Mouse (Mus musculus) small intestine, adult 2 months (tissue): ENCODE data around the gene Acoxl. TPM values are rescaled to one million over a fixed set of nuclear protein-coding genes. Genes with fewer than 3 reads are reported as not detected.

Experiments used
- H3K27ac ChIP-seq: fragments of 200-500 bp; 2 replicates; pipeline ENCODE4 v1.5.1; 2012; ENCODE audit warnings: low read depth, low read length, control low read depth, inconsistent platforms; ENCODE audit not compliant: insufficient read depth
- H3K27me3 ChIP-seq: fragments of 200-500 bp; 2 replicates; pipeline ENCODE4 v1.6.1; 2012; ENCODE audit warnings: mild to moderate bottlenecking, moderate library complexity, low read length, inconsistent platforms; ENCODE audit not compliant: control insufficient read depth, insufficient read depth
- H3K36me3 ChIP-seq: fragments of 200-500 bp; 2 replicates; pipeline ENCODE4 v1.6.1; 2012; ENCODE audit warnings: mild to moderate bottlenecking, low read length, control low read depth, inconsistent platforms; ENCODE audit not compliant: control insufficient read depth, insufficient read depth
- H3K4me1 ChIP-seq: fragments of 200-500 bp; 2 replicates; pipeline ENCODE4 v1.6.1; 2012; ENCODE audit warnings: low read length, inconsistent platforms, mixed read lengths; ENCODE audit not compliant: control insufficient read depth, insufficient read depth, insufficient read length
- H3K4me3 ChIP-seq: fragments of 200-500 bp; 2 replicates; pipeline ENCODE4 v1.5.1; 2012; ENCODE audit warnings: low read depth, mild to moderate bottlenecking, control low read depth, inconsistent platforms, low read length, moderate library complexity
- CTCF ChIP-seq: fragments of 200-500 bp; IDR thresholded peaks from 2 replicates; pipeline ENCODE4 v1.5.1; 2012; ENCODE audit warnings: low read depth, mild to moderate bottlenecking, control low read depth, inconsistent platforms, low read length, moderate library complexity, mixed read lengths; ENCODE audit not compliant: insufficient replicate concordance, insufficient read length; ENCODE audit errors: extremely low read depth
- POLR2A ChIP-seq: fragments of 200-500 bp; IDR thresholded peaks from 2 replicates; pipeline ENCODE4 v1.6.1; 2012; ENCODE audit warnings: low read depth, mild to moderate bottlenecking, control low read depth, inconsistent platforms, low read length, moderate library complexity
- WGBS: fragments of 180-500 bp; shearing (Covaris S2); methylation state at CpG from one replicate; pipeline ENCODE4 v1.1.7; 2018; 5-methylcytosine and 5-hydroxymethylcytosine counted together
- polyA plus RNA-seq: library from polyadenylated mRNA; depleted of rRNA; stranded (reverse); fragments of >200 nt; gene quantifications from 2 replicates; pipeline ENCODE4 v1.2.3, GENCODE M21; 2012

The Acoxl gene
- polyA plus RNA-seq, 1 experiment: 0.23 TPM

DNA sequence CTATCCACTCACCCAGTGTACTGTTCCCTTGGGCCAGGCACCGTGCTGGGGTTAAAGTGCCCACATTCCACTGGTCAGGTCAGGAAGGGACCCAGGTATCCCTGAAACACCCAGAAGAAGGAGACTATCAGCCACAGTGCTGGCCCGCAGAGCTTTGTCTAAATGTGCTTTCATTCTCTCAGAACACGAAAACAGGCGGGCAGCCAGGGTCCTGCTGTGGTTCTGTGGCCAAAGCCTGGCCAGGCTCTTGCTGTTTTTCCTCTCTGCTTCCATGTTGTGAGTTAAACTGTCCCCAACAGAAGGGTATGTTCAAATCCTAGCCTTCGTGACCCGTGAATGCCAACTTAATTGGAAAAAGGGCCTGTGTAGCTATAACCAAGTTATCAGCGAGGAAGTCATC, 228.9 kb downstream of the Acoxl start:
- no peak for TF ChIP-seq POLR2A
- no peak for TF ChIP-seq CTCF
- H3K27me3 ChIP-seq: no peaks in the 10 kb centered on the region
- H3K4me1 ChIP-seq: no peaks in the 10 kb centered on the region
- no peaks in the 10 kb centered on the region for H3K36me3 ChIP-seq
- 88% methylated on average over 7 of the region's 7 CpGs for WGBS
- no peak overlapping the region for H3K4me3 ChIP-seq
- H3K27ac ChIP-seq: no peak overlapping the region

DNA sequence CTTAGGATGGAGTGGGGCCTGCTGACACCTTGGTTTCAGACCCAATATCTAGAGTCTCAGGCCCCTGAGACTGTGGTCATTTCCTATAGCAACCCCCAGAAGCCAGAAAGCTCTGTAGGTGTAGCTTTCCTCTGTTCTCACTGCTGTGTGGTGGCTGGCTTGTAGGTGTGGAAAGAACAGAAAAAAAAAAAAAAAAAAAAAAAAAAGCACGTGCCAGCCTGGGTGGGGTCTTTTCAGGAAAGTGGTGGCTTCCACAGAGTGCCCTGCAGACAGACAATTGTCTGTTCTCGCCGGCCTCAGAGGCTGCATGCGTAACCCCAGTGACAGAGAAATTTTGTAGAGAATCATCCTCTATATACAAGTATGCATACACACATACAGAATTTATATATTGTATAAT, 229.5 kb downstream of the Acoxl start:
- H3K4me1 ChIP-seq: no peaks in the 10 kb centered on the region
- TF ChIP-seq CTCF (no peak), POLR2A (no peak)
- H3K27me3 ChIP-seq: no peaks in the 10 kb centered on the region
- no peaks in the 10 kb centered on the region for H3K36me3 ChIP-seq
- no peak overlapping the region for H3K4me3 ChIP-seq
- H3K27ac ChIP-seq: no peak overlapping the region
- 62% methylated on average over 4 of the region's 4 CpGs for WGBS

DNA sequence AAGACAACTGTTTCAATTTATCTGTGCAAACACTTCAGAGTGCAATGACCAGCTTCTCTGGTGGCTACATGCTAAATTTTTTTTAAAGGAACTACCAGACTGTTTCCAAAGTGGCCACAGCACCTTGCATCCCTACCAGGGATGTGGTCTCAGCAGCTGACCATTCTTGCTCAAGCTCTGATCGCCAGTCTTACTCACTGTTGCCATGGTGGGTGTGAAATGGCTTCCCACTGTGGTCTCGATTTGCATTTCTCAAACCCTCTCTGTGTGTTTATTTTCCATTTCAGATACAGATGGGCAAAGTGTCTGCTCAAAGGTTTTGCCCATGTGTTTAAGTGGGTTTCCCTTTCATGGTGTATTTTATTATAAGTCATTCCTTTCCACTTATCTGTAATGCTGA, 230.3 kb downstream of the Acoxl start:
- TF ChIP-seq POLR2A: no peak
- Histone ChIP-seq H3K4me3 (no peak overlapping the region), H3K27me3 (no peaks in the 10 kb centered on the region), H3K36me3 (no peaks in the 10 kb centered on the region), H3K27ac (no peak overlapping the region), H3K4me1 (no peaks in the 10 kb centered on the region)
- 58% methylated on average over 2 of the region's 2 CpGs for WGBS

DNA sequence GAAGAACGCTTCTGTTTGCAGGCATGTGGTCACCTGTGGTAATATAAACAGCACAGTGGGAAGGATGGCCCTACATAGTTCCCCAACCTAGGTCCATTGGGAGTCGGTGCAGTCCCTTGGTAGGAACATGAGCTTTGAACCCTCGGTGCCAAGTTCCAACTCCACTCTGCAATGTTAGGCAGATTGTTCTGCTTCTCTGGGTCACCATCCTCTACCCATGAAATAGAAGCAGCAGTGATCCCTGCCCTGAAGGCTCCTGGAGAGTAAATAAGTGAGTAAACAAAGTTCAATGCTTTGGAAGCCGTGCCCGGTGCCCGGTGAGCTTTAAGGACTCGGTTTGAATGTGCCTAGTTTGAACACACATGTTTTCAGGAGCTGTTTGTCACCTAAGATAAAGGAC, 233.1 kb downstream of the Acoxl start:
- TF ChIP-seq CTCF: no peak
- TF ChIP-seq POLR2A: no peak
- Histone ChIP-seq H3K4me3 (no peak overlapping the region), H3K27me3 (no peaks in the 10 kb centered on the region), H3K27ac (no peak overlapping the region), H3K36me3 (no peaks in the 10 kb centered on the region), H3K4me1 (no peaks in the 10 kb centered on the region)
- WGBS: 47% methylated on average over 7 of the region's 7 CpGs

DNA sequence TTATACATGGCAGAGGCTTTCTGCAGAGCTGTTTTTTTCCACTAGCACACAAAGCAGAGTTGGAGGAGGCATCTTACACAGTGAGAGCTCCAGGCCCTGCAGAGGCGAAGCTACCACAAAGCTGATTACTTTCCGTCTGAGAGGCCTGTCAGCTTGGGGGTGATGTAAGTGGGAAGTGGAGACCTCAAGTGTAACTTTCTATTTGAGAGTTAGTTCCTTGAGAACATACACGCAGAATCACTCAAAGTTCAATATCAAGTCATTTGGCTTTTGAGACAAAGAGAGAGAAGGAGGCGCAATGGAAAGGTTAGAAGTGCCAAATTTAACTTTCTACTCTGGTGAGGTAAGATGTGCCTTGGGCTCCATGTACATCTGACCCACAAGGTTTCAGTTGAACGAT, 234.3 kb downstream of the Acoxl start:
- no peaks in the 10 kb centered on the region for H3K4me1 ChIP-seq
- no peaks in the 10 kb centered on the region for H3K36me3 ChIP-seq
- TF ChIP-seq POLR2A (no peak), CTCF (no peak)
- H3K4me3 ChIP-seq: no peak overlapping the region
- 79% methylated on average over 5 of the region's 5 CpGs for WGBS
- H3K27me3 ChIP-seq: no peaks in the 10 kb centered on the region
- H3K27ac ChIP-seq: no peak overlapping the region

DNA sequence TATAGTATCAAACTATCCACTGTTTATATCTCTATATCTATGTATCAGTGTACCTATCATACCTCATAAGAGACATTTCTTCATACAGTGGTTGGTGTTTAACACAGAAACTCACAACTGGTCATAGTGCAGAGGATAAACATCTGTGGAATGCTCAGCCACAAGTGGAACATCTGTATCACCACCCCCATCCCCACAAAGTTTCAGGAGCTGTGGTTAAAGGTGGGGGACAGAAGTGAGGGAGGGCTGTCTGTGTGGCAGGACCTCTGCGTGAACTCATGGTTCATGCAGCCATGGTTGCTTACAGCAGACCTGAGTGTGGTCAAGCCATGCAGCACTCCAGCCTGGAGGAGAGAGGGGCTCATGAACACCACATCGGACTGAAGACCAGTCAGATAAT, 234.9 kb downstream of the Acoxl start:
- TF ChIP-seq CTCF (no peak), POLR2A (no peak)
- Histone ChIP-seq H3K4me3 (no peak overlapping the region), H3K27ac (no peak overlapping the region), H3K36me3 (no peaks in the 10 kb centered on the region), H3K27me3 (no peaks in the 10 kb centered on the region), H3K4me1 (no peaks in the 10 kb centered on the region)
- WGBS: 76% methylated on average over 2 of the region's 2 CpGs

DNA sequence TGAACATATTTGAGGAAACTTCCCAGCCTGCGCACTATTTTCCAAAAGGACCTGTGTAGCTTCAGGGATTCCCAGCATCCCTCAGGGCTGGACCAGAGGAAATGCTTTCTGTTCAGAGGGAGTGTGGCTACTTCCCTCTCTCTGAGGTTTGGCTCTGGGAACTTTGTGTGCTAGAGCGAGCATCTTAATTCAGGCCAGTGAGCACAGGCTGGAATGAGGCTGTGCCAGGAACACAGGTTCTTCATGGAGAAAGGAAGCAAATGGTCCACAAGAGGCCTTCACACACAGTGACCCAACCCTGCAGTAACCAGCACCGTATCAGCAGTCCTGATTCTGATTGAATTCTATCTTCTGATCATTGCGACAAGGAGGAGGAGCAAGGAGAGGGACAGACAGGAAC, 238.3 kb downstream of the Acoxl start:
- no peaks in the 10 kb centered on the region for H3K27me3 ChIP-seq
- no peak overlapping the region for H3K27ac ChIP-seq
- H3K4me1 ChIP-seq: no peaks in the 10 kb centered on the region
- TF ChIP-seq POLR2A (no peak), CTCF (no peak)
- no peak overlapping the region for H3K4me3 ChIP-seq
- H3K36me3 ChIP-seq: no peaks in the 10 kb centered on the region
- WGBS: 77% methylated on average over 4 of the region's 4 CpGs

DNA sequence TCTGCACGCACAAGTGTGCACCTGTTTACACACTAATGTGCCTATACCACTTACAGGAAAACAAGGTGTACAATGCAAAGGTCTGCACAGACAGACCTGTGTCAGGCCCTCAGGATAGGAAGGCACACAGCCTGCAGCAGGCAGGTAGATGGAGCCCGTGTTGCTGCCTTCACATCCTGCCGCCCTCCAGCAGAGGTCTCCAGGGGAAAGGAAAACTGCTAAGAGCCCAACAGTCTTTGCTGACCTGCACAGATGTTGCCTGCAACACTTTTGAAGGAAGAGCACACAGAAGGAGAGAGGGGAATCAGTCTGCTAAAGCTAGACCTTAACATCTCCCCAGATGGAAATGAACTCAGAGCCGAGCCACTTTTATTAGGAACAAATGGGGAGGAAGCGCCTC, 240.2 kb downstream of the Acoxl start:
- TF ChIP-seq CTCF (peak; percentile 31; the same call in 1 of the 2 replicates), POLR2A (no peak)
- no peak overlapping the region for H3K4me3 ChIP-seq
- H3K36me3 ChIP-seq: no peaks in the 10 kb centered on the region
- WGBS: 43% methylated on average over 5 of the region's 5 CpGs
- H3K27ac ChIP-seq: no peak overlapping the region
- H3K27me3 ChIP-seq: no peaks in the 10 kb centered on the region
- H3K4me1 ChIP-seq: no peaks in the 10 kb centered on the region
